Mouse (Mus musculus): ENCODE data around the gene Pde3a. TPM values are rescaled to one million over a fixed set of nuclear protein-coding genes. Genes with fewer than 3 reads are reported as not detected.

Gene Pde3a
- polyA plus RNA-seq, 1 experiment = 0.25 TPM

DNA sequence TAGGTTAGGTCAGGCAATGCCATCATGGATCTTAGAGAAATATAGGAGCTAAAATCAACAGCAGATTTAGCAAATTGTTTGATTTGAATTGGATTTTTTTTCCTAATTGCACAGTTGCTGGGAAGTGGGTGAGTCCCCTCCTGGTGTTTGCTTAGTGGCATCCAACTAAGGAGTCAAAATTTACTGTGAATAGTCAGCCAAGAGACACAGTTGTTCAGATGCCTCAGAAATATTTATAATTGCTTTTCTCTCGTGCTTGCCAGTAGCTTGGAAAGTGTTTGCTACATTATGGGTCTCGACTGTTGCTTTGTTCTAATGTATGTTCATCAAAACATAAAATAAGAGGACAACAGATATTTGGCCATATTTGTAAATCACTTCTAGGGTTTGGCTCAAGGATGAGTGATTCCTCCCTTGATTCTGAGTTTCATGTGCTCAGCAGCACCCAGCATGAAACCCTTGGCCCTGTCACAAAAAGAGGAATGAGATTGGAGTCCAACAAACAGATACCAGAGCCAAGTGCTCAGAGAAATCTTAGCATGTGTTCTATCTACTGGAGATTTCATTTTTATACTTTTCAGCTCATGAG is 125.5 kb downstream of the Pde3a start:
- Histone ChIP-seq H3K36me3 (ENCODE audit: control insufficient read depth, insufficient read depth, low read length) (no peaks in the 10 kb centered on the region), H3K4me3 (ENCODE audit: control insufficient read depth, low read depth, low read length) (no peak overlapping the region), H3K27ac (ENCODE audit: control insufficient read depth, insufficient read depth, low read depth, low read length) (no peak overlapping the region), H3K27me3 (ENCODE audit: control insufficient read depth, insufficient read depth, low read length) (no peaks in the 10 kb centered on the region), H3K4me1 (ENCODE audit: control insufficient read depth, insufficient read depth, low read length) (no peaks in the 10 kb centered on the region)
- TF ChIP-seq POLR2A (IDR thresholded peaks at IDR 0.05; ENCODE audit: control insufficient read depth, low read depth, low read length) (no peak), CTCF (IDR thresholded peaks at IDR 0.05; ENCODE audit: control insufficient read depth, insufficient read depth, insufficient replicate concordance, low read depth, low read length) (no peak)

GRCm38 (mm10) chr6:141375155-141375554 is 126.1 kb downstream of the Pde3a start:
- Histone ChIP-seq H3K36me3 (ENCODE audit: control insufficient read depth, insufficient read depth, low read length) (no peaks in the 10 kb centered on the region), H3K4me3 (ENCODE audit: control insufficient read depth, low read depth, low read length) (no peak overlapping the region), H3K4me1 (ENCODE audit: control insufficient read depth, insufficient read depth, low read length) (no peaks in the 10 kb centered on the region), H3K27me3 (ENCODE audit: control insufficient read depth, insufficient read depth, low read length) (no peaks in the 10 kb centered on the region), H3K27ac (ENCODE audit: control insufficient read depth, insufficient read depth, low read depth, low read length) (no peak overlapping the region)
- no peak for TF ChIP-seq CTCF (IDR thresholded peaks at IDR 0.05; ENCODE audit: control insufficient read depth, insufficient read depth, insufficient replicate concordance, low read depth, low read length)
- no peak for TF ChIP-seq POLR2A (IDR thresholded peaks at IDR 0.05; ENCODE audit: control insufficient read depth, low read depth, low read length)

- Histone ChIP-seq H3K27ac (ENCODE audit: control insufficient read depth, insufficient read depth, low read depth, low read length) (no peak overlapping the region), H3K4me3 (ENCODE audit: control insufficient read depth, low read depth, low read length) (no peak overlapping the region), H3K36me3 (ENCODE audit: control insufficient read depth, insufficient read depth, low read length) (no peaks in the 10 kb centered on the region), H3K4me1 (ENCODE audit: control insufficient read depth, insufficient read depth, low read length) (no peaks in the 10 kb centered on the region), H3K27me3 (ENCODE audit: control insufficient read depth, insufficient read depth, low read length) (no peaks in the 10 kb centered on the region)
- TF ChIP-seq CTCF (IDR thresholded peaks at IDR 0.05; ENCODE audit: control insufficient read depth, insufficient read depth, insufficient replicate concordance, low read depth, low read length) (no peak), POLR2A (IDR thresholded peaks at IDR 0.05; ENCODE audit: control insufficient read depth, low read depth, low read length) (no peak)
Measured at GRCm38 (mm10) chr6:141380927-141381326, 131.9 kb downstream of the Pde3a start.

- no peaks in the 10 kb centered on the region for H3K36me3 ChIP-seq (ENCODE audit: control insufficient read depth, insufficient read depth, low read length)
- no peak overlapping the region for H3K27ac ChIP-seq (ENCODE audit: control insufficient read depth, insufficient read depth, low read depth, low read length)
- no peak for TF ChIP-seq POLR2A (IDR thresholded peaks at IDR 0.05; ENCODE audit: control insufficient read depth, low read depth, low read length)
- no peak for TF ChIP-seq CTCF (IDR thresholded peaks at IDR 0.05; ENCODE audit: control insufficient read depth, insufficient read depth, insufficient replicate concordance, low read depth, low read length)
- H3K27me3 ChIP-seq (ENCODE audit: control insufficient read depth, insufficient read depth, low read length) = no peaks in the 10 kb centered on the region
- H3K4me3 ChIP-seq (ENCODE audit: control insufficient read depth, low read depth, low read length) = no peak overlapping the region
- H3K4me1 ChIP-seq (ENCODE audit: control insufficient read depth, insufficient read depth, low read length) = no peaks in the 10 kb centered on the region
Measured at GRCm38 (mm10) chr6:141381473-141381872, 132.4 kb downstream of the Pde3a start.

DNA sequence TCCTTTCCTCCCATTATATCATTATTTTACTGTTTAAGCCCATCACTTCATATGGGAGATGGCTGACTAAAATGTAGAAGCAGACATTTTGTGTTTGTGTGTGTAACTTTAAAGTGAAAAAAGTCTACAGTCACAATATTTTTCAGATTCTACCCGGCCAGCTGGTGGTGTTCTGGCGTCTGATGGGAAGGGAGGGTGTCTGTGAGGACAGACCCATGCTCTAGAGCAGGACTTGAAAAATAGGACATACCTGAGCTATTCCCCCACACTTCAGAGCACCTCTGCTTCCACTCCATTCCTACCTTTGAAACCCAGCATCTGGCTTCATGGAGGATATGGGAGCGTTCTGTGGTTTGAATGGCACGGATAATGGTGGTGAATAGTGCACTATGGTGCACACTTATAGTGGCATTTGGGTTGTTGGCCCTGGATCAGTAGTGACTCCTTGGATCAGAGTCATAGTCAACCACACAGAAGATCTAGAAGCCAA is 132.9 kb downstream of the Pde3a start:
- TF ChIP-seq CTCF (IDR thresholded peaks at IDR 0.05; ENCODE audit: control insufficient read depth, insufficient read depth, insufficient replicate concordance, low read depth, low read length) = no peak
- no peak for TF ChIP-seq POLR2A (IDR thresholded peaks at IDR 0.05; ENCODE audit: control insufficient read depth, low read depth, low read length)
- Histone ChIP-seq H3K4me3 (ENCODE audit: control insufficient read depth, low read depth, low read length) (no peak overlapping the region), H3K36me3 (ENCODE audit: control insufficient read depth, insufficient read depth, low read length) (no peaks in the 10 kb centered on the region), H3K27ac (ENCODE audit: control insufficient read depth, insufficient read depth, low read depth, low read length) (no peak overlapping the region), H3K27me3 (ENCODE audit: control insufficient read depth, insufficient read depth, low read length) (no peaks in the 10 kb centered on the region), H3K4me1 (ENCODE audit: control insufficient read depth, insufficient read depth, low read length) (no peaks in the 10 kb centered on the region)

DNA sequence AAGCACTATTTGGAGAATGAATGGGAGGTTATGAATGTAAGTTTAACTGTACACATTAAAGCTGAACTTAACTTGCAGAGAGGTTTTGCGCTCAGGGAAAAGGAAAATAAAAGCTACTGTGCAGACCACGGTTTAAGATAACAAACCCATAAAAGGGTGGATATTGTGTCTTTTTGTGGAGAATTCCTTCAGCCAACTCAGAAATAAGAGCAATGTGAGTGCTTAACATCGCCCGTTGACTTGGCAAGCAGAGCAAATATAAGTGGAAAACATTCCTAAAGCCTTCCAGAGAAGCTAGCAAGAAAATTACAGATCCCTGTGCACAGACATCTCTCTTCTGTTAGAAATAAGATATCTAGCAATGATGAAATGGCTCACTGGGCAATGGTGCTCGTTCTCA is 139.0 kb downstream of the Pde3a start:
- Histone ChIP-seq H3K36me3 (ENCODE audit: control insufficient read depth, insufficient read depth, low read length) (no peaks in the 10 kb centered on the region), H3K27me3 (ENCODE audit: control insufficient read depth, insufficient read depth, low read length) (no peaks in the 10 kb centered on the region), H3K27ac (ENCODE audit: control insufficient read depth, insufficient read depth, low read depth, low read length) (no peak overlapping the region), H3K4me3 (ENCODE audit: control insufficient read depth, low read depth, low read length) (no peak overlapping the region), H3K4me1 (ENCODE audit: control insufficient read depth, insufficient read depth, low read length) (no peaks in the 10 kb centered on the region)
- TF ChIP-seq POLR2A (IDR thresholded peaks at IDR 0.05; ENCODE audit: control insufficient read depth, low read depth, low read length) = no peak

DNA sequence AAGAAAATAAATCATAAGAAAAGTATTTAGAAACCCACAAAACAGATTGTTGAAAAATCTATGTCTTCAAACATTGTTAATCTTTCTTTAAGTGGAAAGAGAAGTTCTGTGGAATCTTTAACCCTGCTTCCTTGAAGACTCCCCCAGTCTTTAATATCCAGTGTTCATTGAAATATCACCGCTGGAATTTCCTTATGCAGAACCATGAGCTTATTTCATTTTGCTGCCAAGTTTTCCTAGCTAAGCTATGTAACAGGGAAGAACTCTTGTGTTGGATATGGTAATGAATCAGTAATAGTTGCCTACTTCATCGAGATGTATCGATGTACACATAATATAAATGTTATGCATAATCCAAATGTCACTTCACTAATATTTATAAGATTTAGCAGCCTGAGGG is 146.9 kb downstream of the Pde3a start:
- H3K4me3 ChIP-seq (ENCODE audit: control insufficient read depth, low read depth, low read length) = no peak overlapping the region
- no peaks in the 10 kb centered on the region for H3K4me1 ChIP-seq (ENCODE audit: control insufficient read depth, insufficient read depth, low read length)
- no peak overlapping the region for H3K27ac ChIP-seq (ENCODE audit: control insufficient read depth, insufficient read depth, low read depth, low read length)
- H3K36me3 ChIP-seq (ENCODE audit: control insufficient read depth, insufficient read depth, low read length) = no peaks in the 10 kb centered on the region
- no peak for TF ChIP-seq CTCF (IDR thresholded peaks at IDR 0.05; ENCODE audit: control insufficient read depth, insufficient read depth, insufficient replicate concordance, low read depth, low read length)
- no peak for TF ChIP-seq POLR2A (IDR thresholded peaks at IDR 0.05; ENCODE audit: control insufficient read depth, low read depth, low read length)
- H3K27me3 ChIP-seq (ENCODE audit: control insufficient read depth, insufficient read depth, low read length) = no peaks in the 10 kb centered on the region

GRCm38 (mm10) chr6:141399411-141399810 is 150.3 kb downstream of the Pde3a start:
- no peaks in the 10 kb centered on the region for H3K27me3 ChIP-seq (ENCODE audit: control insufficient read depth, insufficient read depth, low read length)
- no peak overlapping the region for H3K27ac ChIP-seq (ENCODE audit: control insufficient read depth, insufficient read depth, low read depth, low read length)
- H3K4me1 ChIP-seq (ENCODE audit: control insufficient read depth, insufficient read depth, low read length) = no peaks in the 10 kb centered on the region
- H3K36me3 ChIP-seq (ENCODE audit: control insufficient read depth, insufficient read depth, low read length) = no peaks in the 10 kb centered on the region
- no peak for TF ChIP-seq POLR2A (IDR thresholded peaks at IDR 0.05; ENCODE audit: control insufficient read depth, low read depth, low read length)
- TF ChIP-seq CTCF (IDR thresholded peaks at IDR 0.05; ENCODE audit: control insufficient read depth, insufficient read depth, insufficient replicate concordance, low read depth, low read length) = no peak
- no peak overlapping the region for H3K4me3 ChIP-seq (ENCODE audit: control insufficient read depth, low read depth, low read length)

All from testis, adult 2 months (tissue).